Mouse (Mus musculus) embryonic fibroblast, embryonic 13.5 days (primary cell): ENCODE measurements around the gene Tmem108.

Experiments
- CTCF ChIP-seq: IDR thresholded peaks from 2 replicates; pipeline ENCODE4 v1.5.1; 2011; ENCODE audit warnings: mild to moderate bottlenecking, control low read depth, low read length, moderate library complexity, borderline replicate concordance; ENCODE audit not compliant: insufficient read depth
- POLR2A ChIP-seq: IDR thresholded peaks from 2 replicates; pipeline ENCODE4 v1.6.1; 2011; ENCODE audit warnings: low read depth, mild to moderate bottlenecking, control low read depth, low read length, moderate library complexity

DNA sequence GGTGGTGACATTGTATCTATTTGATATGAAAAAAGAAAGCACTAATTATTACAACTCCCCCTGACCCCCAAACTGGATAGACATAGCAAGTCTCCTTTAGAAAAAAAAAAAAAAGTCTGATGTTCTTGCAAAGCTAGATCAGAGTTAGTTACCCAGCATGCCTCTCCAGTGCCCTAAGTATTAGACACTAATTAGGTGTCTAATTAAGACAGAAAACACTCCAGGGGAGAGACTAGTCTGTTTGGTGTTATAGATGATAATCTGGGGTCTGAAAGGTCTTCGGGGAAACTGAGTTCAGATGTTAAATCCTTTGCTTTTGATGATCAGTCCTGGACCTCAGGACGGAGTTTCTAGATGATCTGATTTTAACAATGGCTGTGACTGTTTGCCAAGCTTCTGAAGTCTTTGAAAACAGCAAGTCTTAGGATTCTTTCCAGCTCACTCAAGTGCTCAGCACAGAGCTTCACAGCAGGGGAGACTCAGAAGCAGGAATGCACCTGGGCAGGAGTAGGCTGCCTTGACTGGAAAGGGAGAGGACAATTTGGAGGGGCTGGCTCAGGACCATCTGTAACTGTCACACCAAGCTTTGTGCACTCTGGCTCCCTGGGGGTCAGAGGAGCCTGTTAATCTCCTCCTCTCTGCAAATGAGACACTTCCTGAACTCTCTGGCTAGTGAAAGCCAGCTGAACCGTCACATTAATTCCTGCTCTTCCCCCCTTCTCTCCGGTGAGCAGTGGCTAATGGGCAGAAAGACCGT is 187.5 kb downstream of the Tmem108 start:
- no peak for TF ChIP-seq POLR2A
- no peak for TF ChIP-seq CTCF
